Mouse (Mus musculus) heart, embryonic 10.5 days (tissue): ENCODE data around the gene Wdr95. TPM values are rescaled to one million over a fixed set of nuclear protein-coding genes. Genes with fewer than 3 reads are reported as not detected.
A peak's percentile ranks its signal among the peaks of the same experiment; 100 is the strongest.

ENCODE experiments used
- DNase-seq: peaks from one replicate; pipeline ENCODE4 v3.0.0-alpha.2; 2017; ENCODE audit warnings: low spot score
- H3K27ac ChIP-seq: fragments of 300-500 bp; sonication (generic); 2 replicates; pipeline ENCODE4 v1.5.1; 2016; ENCODE audit warnings: mild to moderate bottlenecking
- H3K27me3 ChIP-seq: fragments of 300-500 bp; sonication (generic); 2 replicates; pipeline ENCODE4 v1.6.1; 2016; ENCODE audit warnings: mild to moderate bottlenecking; ENCODE audit not compliant: poor library complexity, insufficient read depth, severe bottlenecking
- H3K36me3 ChIP-seq: fragments of 300-500 bp; sonication (generic); 2 replicates; pipeline ENCODE4 v1.6.1; 2016; ENCODE audit warnings: mild to moderate bottlenecking, moderate library complexity
- H3K4me1 ChIP-seq: fragments of 300-500 bp; sonication (generic); 2 replicates; pipeline ENCODE4 v1.6.1; 2016; ENCODE audit warnings: mild to moderate bottlenecking
- H3K4me3 ChIP-seq: fragments of 300-500 bp; sonication (generic); 2 replicates; pipeline ENCODE4 v1.5.1; 2016; ENCODE audit warnings: mild to moderate bottlenecking, moderate library complexity
- H3K9me3 ChIP-seq: fragments of 300-500 bp; sonication (generic); 2 replicates; pipeline ENCODE4 v1.6.1; 2016; ENCODE audit warnings: mild to moderate bottlenecking, moderate library complexity
- WGBS: fragments of 180-500 bp; shearing (Covaris S2); methylation state at CpG from one replicate; pipeline ENCODE4 v1.1.7; 2016; 5-methylcytosine and 5-hydroxymethylcytosine counted together
- polyA plus RNA-seq: library from polyadenylated mRNA; unstranded; fragments of >200 nt; fragmentation: Nextera tagmentation; extraction: Ambion mirVana; gene quantifications from 2 replicates; pipeline ENCODE4 v1.2.1, GENCODE M21; 2016

Gene Wdr95
- polyA plus RNA-seq, 1 experiment from 2014 or later: not detected

GRCm38 (mm10) chr5:149566026-149566425 lies 37.5 kb downstream of the Wdr95 start:
- Histone ChIP-seq H3K27me3 (no peaks in the 10 kb centered on the region), H3K4me1 (no peaks in the 10 kb centered on the region), H3K9me3 (no peaks in the 10 kb centered on the region), H3K36me3 (no peaks in the 10 kb centered on the region), H3K27ac (no peak overlapping the region), H3K4me3 (no peak overlapping the region)
- no peak for DNase-seq
- WGBS: 66% methylated on average over 11 of the region's 11 CpGs

- Histone ChIP-seq H3K4me3 (no peak overlapping the region), H3K4me1 (no peaks in the 10 kb centered on the region), H3K27me3 (no peaks in the 10 kb centered on the region), H3K9me3 (no peaks in the 10 kb centered on the region), H3K36me3 (no peaks in the 10 kb centered on the region), H3K27ac (no peak overlapping the region)
- DNase-seq: no peak
- WGBS: 81% methylated on average over 5 of the region's 5 CpGs
These were observed 38.5 kb downstream of the Wdr95 start for GRCm38 (mm10) chr5:149566957-149567356.

- Histone ChIP-seq H3K4me1 (no peaks in the 10 kb centered on the region), H3K4me3 (no peak overlapping the region), H3K27ac (no peak overlapping the region), H3K9me3 (no peaks in the 10 kb centered on the region), H3K36me3 (no peaks in the 10 kb centered on the region), H3K27me3 (no peaks in the 10 kb centered on the region)
- 83% methylated on average over 13 of the region's 13 CpGs for WGBS
- DNase-seq: no peak
These were observed 40.5 kb downstream of the Wdr95 start for GRCm38 (mm10) chr5:149568993-149569392.

GRCm38 (mm10) chr5:149576977-149577376 lies 48.5 kb downstream of the Wdr95 start:
- DNase-seq: no peak

GRCm38 (mm10) chr5:149577449-149577848 lies 49.0 kb downstream of the Wdr95 start:
- H3K4me1 ChIP-seq: peaks cover 10% of the 10 kb centered on the region
- no peaks in the 10 kb centered on the region for H3K27me3 ChIP-seq
- no peak overlapping the region for H3K27ac ChIP-seq
- no peak for DNase-seq
- no peaks in the 10 kb centered on the region for H3K36me3 ChIP-seq
- H3K4me3 ChIP-seq: no peak overlapping the region
- H3K9me3 ChIP-seq: no peaks in the 10 kb centered on the region
- WGBS: 33% methylated on average over 10 of the region's 10 CpGs

More at GRCm38 (mm10) chr5:149576977-149577376, 48.5 kb downstream of the Wdr95 start:
- Histone ChIP-seq H3K4me1 (peaks cover 10% of the 10 kb centered on the region), H3K27ac (no peak overlapping the region), H3K4me3 (no peak overlapping the region), H3K36me3 (no peaks in the 10 kb centered on the region), H3K9me3 (no peaks in the 10 kb centered on the region), H3K27me3 (no peaks in the 10 kb centered on the region)
- 53% methylated on average over 10 of the region's 10 CpGs for WGBS

GRCm38 (mm10) chr5:149582642-149583262 lies 54.3 kb downstream of the Wdr95 start:
- H3K4me3 ChIP-seq: no peak overlapping the region
- WGBS: 62% methylated on average over 5 of the region's 5 CpGs
- H3K27me3 ChIP-seq: no peaks in the 10 kb centered on the region
- H3K9me3 ChIP-seq: no peaks in the 10 kb centered on the region
- H3K27ac ChIP-seq: no peak overlapping the region
- DNase-seq: no peak
- no peaks in the 10 kb centered on the region for H3K36me3 ChIP-seq
- 0 out of 2 replicates have a peak, but pooled peaks cover under 1% of the 10 kb centered on the region for H3K4me1 ChIP-seq

GRCm38 (mm10) chr5:149583507-149583906 lies 55.0 kb downstream of the Wdr95 start:
- H3K36me3 ChIP-seq: no peaks in the 10 kb centered on the region
- no peak overlapping the region for H3K4me3 ChIP-seq
- WGBS: 25% methylated on average over 8 of the region's 8 CpGs
- no peaks in the 10 kb centered on the region for H3K27me3 ChIP-seq
- no peak overlapping the region for H3K27ac ChIP-seq
- no peak for DNase-seq
- peaks cover 5% of the 10 kb centered on the region; the same call in 1 of the 2 replicates for H3K4me1 ChIP-seq
- no peaks in the 10 kb centered on the region for H3K9me3 ChIP-seq

GRCm38 (mm10) chr5:149584154-149584655 lies 55.7 kb downstream of the Wdr95 start:
- Histone ChIP-seq H3K27me3 (no peaks in the 10 kb centered on the region), H3K27ac (no peak overlapping the region), H3K9me3 (no peaks in the 10 kb centered on the region), H3K36me3 (no peaks in the 10 kb centered on the region), H3K4me1 (peaks cover 11% of the 10 kb centered on the region; the same call in 1 of the 2 replicates), H3K4me3 (no peak overlapping the region)
- no peak for DNase-seq
- WGBS: 68% methylated on average over 8 of the region's 8 CpGs

GRCm38 (mm10) chr5:149585231-149585630 lies 56.8 kb downstream of the Wdr95 start:
- Histone ChIP-seq H3K4me1 (peaks cover 19% of the 10 kb centered on the region; the same call in 1 of the 2 replicates), H3K4me3 (no peak overlapping the region), H3K36me3 (no peaks in the 10 kb centered on the region), H3K27ac (no peak overlapping the region), H3K9me3 (no peaks in the 10 kb centered on the region), H3K27me3 (no peaks in the 10 kb centered on the region)
- WGBS: 79% methylated on average over 1 of the region's 1 CpGs
- DNase-seq: no peak

GRCm38 (mm10) chr5:149585910-149586309 lies 57.4 kb downstream of the Wdr95 start:
- Histone ChIP-seq H3K4me1 (peaks cover 20% of the 10 kb centered on the region; the same call in 1 of the 2 replicates), H3K36me3 (no peaks in the 10 kb centered on the region), H3K27ac (no peak overlapping the region), H3K4me3 (no peak overlapping the region), H3K9me3 (no peaks in the 10 kb centered on the region), H3K27me3 (no peaks in the 10 kb centered on the region)
- 47% methylated on average over 10 of the region's 10 CpGs for WGBS
- DNase-seq: no peak

- Histone ChIP-seq H3K36me3 (no peaks in the 10 kb centered on the region), H3K9me3 (no peaks in the 10 kb centered on the region), H3K27me3 (no peaks in the 10 kb centered on the region), H3K4me3 (no peak overlapping the region), H3K27ac (no peak overlapping the region), H3K4me1 (peaks cover 20% of the 10 kb centered on the region; the same call in 1 of the 2 replicates)
- no peak for DNase-seq
- WGBS: 75% methylated on average over 11 of the region's 11 CpGs
These were observed 58.9 kb downstream of the Wdr95 start for GRCm38 (mm10) chr5:149587327-149587895.

GRCm38 (mm10) chr5:149588814-149589534 lies 60.5 kb downstream of the Wdr95 start:
- 46% methylated on average over 7 of the region's 7 CpGs for WGBS
- Histone ChIP-seq H3K9me3 (no peaks in the 10 kb centered on the region), H3K27me3 (no peaks in the 10 kb centered on the region), H3K36me3 (no peaks in the 10 kb centered on the region), H3K4me3 (no peak overlapping the region), H3K27ac (0 out of 2 replicates have a peak overlapping the region, but pooled peaks have one; percentile 8), H3K4me1 (peaks cover 20% of the 10 kb centered on the region; the same call in 1 of the 2 replicates)
- no peak for DNase-seq

GRCm38 (mm10) chr5:149589932-149590331 lies 61.5 kb downstream of the Wdr95 start:
- H3K36me3 ChIP-seq: no peaks in the 10 kb centered on the region
- no peaks in the 10 kb centered on the region for H3K9me3 ChIP-seq
- H3K4me3 ChIP-seq: no peak overlapping the region
- H3K27me3 ChIP-seq: no peaks in the 10 kb centered on the region
- peaks cover 20% of the 10 kb centered on the region; the same call in 1 of the 2 replicates for H3K4me1 ChIP-seq
- H3K27ac ChIP-seq: no peak overlapping the region
- 51% methylated on average over 3 of the region's 3 CpGs for WGBS
- DNase-seq: no peak
